Mouse (Mus musculus): ENCODE measurements around the gene Wdr70. TPM values are rescaled to one million over a fixed set of nuclear protein-coding genes. Genes with fewer than 3 reads are reported as not detected.
A peak's percentile ranks its signal among the peaks of the same experiment; 100 is the strongest.

Gene Wdr70
- total RNA-seq (2014; fragmentation: Nextera tagmentation): 71.4 and 84.9 TPM in 2 replicates
- total RNA-seq (2017): 46.4 and 59.8 TPM in 2 replicates
- 25.2 and 27.3 TPM in 2 replicates for polyA plus RNA-seq (2012)

GRCm38 (mm10) chr15:8098774-8099749 lies at the start of gene Wdr70:
Gene Wdr70 (minus strand): TSS chr15:8099209.
- Histone ChIP-seq H3K36me3 (replicated peaks) (peaks cover 28% of the 10 kb centered on the region), H3K9me3 (replicated peaks) (no peaks in the 10 kb centered on the region), H3K27me3 (ENCODE audit: insufficient read depth, low read length) (no peaks in the 10 kb centered on the region), H3K4me1 (ENCODE audit: insufficient read depth, low read depth, low read length) (peaks cover 23% of the 10 kb centered on the region), H3K4me3 (ENCODE audit: low read depth, low read length) (peak within 1 kb of the TSS; percentile 88)
- DNase-seq (ENCODE audit: low spot score) (peak; percentile 81), ATAC-seq (ENCODE audit: extremely low read depth, insufficient number of reproducible peaks, low FRiP score, poor library complexity, severe bottlenecking) (peak; percentile 72)
- TF ChIP-seq CTCF (IDR thresholded peaks at IDR 0.05; ENCODE audit: low read depth, low read length) (peak; percentile 82), POLR2AphosphoS5 (IDR thresholded peaks at IDR 0.05; ENCODE audit: insufficient replicate concordance, low read depth, low read length) (no peak)

GRCm38 (mm10) chr15:8135606-8136005 lies 36.6 kb upstream of the Wdr70 start:
- DNase-seq (ENCODE audit: low spot score): no peak
- no peaks in the 10 kb centered on the region for H3K9me3 ChIP-seq (replicated peaks)
- no peak for ATAC-seq (ENCODE audit: extremely low read depth, insufficient number of reproducible peaks, low FRiP score, poor library complexity, severe bottlenecking)
- peaks cover 97% of the 10 kb centered on the region for H3K36me3 ChIP-seq (replicated peaks)
- H3K4me1 ChIP-seq (ENCODE audit: insufficient read depth, low read depth, low read length): no peaks in the 10 kb centered on the region
- H3K27me3 ChIP-seq (ENCODE audit: insufficient read depth, low read length): no peaks in the 10 kb centered on the region
- TF ChIP-seq GATA1 (IDR thresholded peaks at IDR 0.05; ENCODE audit: borderline replicate concordance, low read length): no peak
- no peak for TF ChIP-seq CTCF (IDR thresholded peaks at IDR 0.05; ENCODE audit: low read depth, low read length)
- TF ChIP-seq GATA2 (IDR thresholded peaks at IDR 0.05; ENCODE audit: borderline replicate concordance, low read depth, low read length): no peak
- TF ChIP-seq TAL1 (conservative IDR thresholded peaks at IDR 0.05; ENCODE audit: low read depth, low read length): no peak
- no peak for TF ChIP-seq POLR2AphosphoS5 (IDR thresholded peaks at IDR 0.05; ENCODE audit: insufficient replicate concordance, low read depth, low read length)
- no peak overlapping the region for H3K4me3 ChIP-seq (ENCODE audit: low read depth, low read length)

GRCm38 (mm10) chr15:8131761-8132160 lies 32.8 kb upstream of the Wdr70 start:
- Histone ChIP-seq H3K4me3 (ENCODE audit: low read depth, low read length) (no peak overlapping the region), H3K36me3 (replicated peaks) (peaks cover 96% of the 10 kb centered on the region), H3K4me1 (ENCODE audit: insufficient read depth, low read depth, low read length) (no peaks in the 10 kb centered on the region), H3K9me3 (replicated peaks) (no peaks in the 10 kb centered on the region), H3K27me3 (ENCODE audit: insufficient read depth, low read length) (no peaks in the 10 kb centered on the region)
- no peak for DNase-seq (ENCODE audit: low spot score)
- no peak for ATAC-seq (ENCODE audit: extremely low read depth, insufficient number of reproducible peaks, low FRiP score, poor library complexity, severe bottlenecking)
- TF ChIP-seq POLR2AphosphoS5 (IDR thresholded peaks at IDR 0.05; ENCODE audit: insufficient replicate concordance, low read depth, low read length) (no peak), GATA2 (IDR thresholded peaks at IDR 0.05; ENCODE audit: borderline replicate concordance, low read depth, low read length) (no peak), TAL1 (conservative IDR thresholded peaks at IDR 0.05; ENCODE audit: low read depth, low read length) (no peak), CTCF (IDR thresholded peaks at IDR 0.05; ENCODE audit: low read depth, low read length) (no peak), GATA1 (IDR thresholded peaks at IDR 0.05; ENCODE audit: borderline replicate concordance, low read length) (no peak)

- ATAC-seq (ENCODE audit: extremely low read depth, insufficient number of reproducible peaks, low FRiP score, poor library complexity, severe bottlenecking): no peak
- Histone ChIP-seq H3K4me1 (ENCODE audit: insufficient read depth, low read depth, low read length) (no peaks in the 10 kb centered on the region), H3K27me3 (ENCODE audit: insufficient read depth, low read length) (no peaks in the 10 kb centered on the region), H3K36me3 (replicated peaks) (peaks cover 96% of the 10 kb centered on the region), H3K9me3 (replicated peaks) (no peaks in the 10 kb centered on the region), H3K4me3 (ENCODE audit: low read depth, low read length) (no peak overlapping the region)
- DNase-seq (ENCODE audit: low spot score): no peak
- no peak for TF ChIP-seq POLR2AphosphoS5 (IDR thresholded peaks at IDR 0.05; ENCODE audit: insufficient replicate concordance, low read depth, low read length)
- TF ChIP-seq CTCF (IDR thresholded peaks at IDR 0.05; ENCODE audit: low read depth, low read length): no peak
- no peak for TF ChIP-seq TAL1 (conservative IDR thresholded peaks at IDR 0.05; ENCODE audit: low read depth, low read length)
- no peak for TF ChIP-seq GATA2 (IDR thresholded peaks at IDR 0.05; ENCODE audit: borderline replicate concordance, low read depth, low read length)
- no peak for TF ChIP-seq GATA1 (IDR thresholded peaks at IDR 0.05; ENCODE audit: borderline replicate concordance, low read length)
These were observed 32.3 kb upstream of the Wdr70 start for GRCm38 (mm10) chr15:8131268-8131667.

- Histone ChIP-seq H3K9me3 (replicated peaks) (no peaks in the 10 kb centered on the region), H3K4me3 (ENCODE audit: low read depth, low read length) (no peak overlapping the region), H3K36me3 (replicated peaks) (peaks cover 84% of the 10 kb centered on the region), H3K4me1 (ENCODE audit: insufficient read depth, low read depth, low read length) (no peaks in the 10 kb centered on the region), H3K27me3 (ENCODE audit: insufficient read depth, low read length) (no peaks in the 10 kb centered on the region)
- TF ChIP-seq GATA2 (IDR thresholded peaks at IDR 0.05; ENCODE audit: borderline replicate concordance, low read depth, low read length): no peak
- no peak for TF ChIP-seq CTCF (IDR thresholded peaks at IDR 0.05; ENCODE audit: low read depth, low read length)
- no peak for TF ChIP-seq TAL1 (conservative IDR thresholded peaks at IDR 0.05; ENCODE audit: low read depth, low read length)
- no peak for TF ChIP-seq GATA1 (IDR thresholded peaks at IDR 0.05; ENCODE audit: borderline replicate concordance, low read length)
- no peak for TF ChIP-seq POLR2AphosphoS5 (IDR thresholded peaks at IDR 0.05; ENCODE audit: insufficient replicate concordance, low read depth, low read length)
- DNase-seq (ENCODE audit: low spot score): no peak
- no peak for ATAC-seq (ENCODE audit: extremely low read depth, insufficient number of reproducible peaks, low FRiP score, poor library complexity, severe bottlenecking)
These were observed 30.3 kb upstream of the Wdr70 start for GRCm38 (mm10) chr15:8129281-8129680.

- no peaks in the 10 kb centered on the region for H3K9me3 ChIP-seq (replicated peaks)
- H3K36me3 ChIP-seq (replicated peaks): peaks cover 39% of the 10 kb centered on the region
- ATAC-seq (ENCODE audit: extremely low read depth, insufficient number of reproducible peaks, low FRiP score, poor library complexity, severe bottlenecking): no peak
- no peak for DNase-seq (ENCODE audit: low spot score)
- peak overlapping the region; percentile 79 for H3K4me3 ChIP-seq (ENCODE audit: low read depth, low read length)
- H3K4me1 ChIP-seq (ENCODE audit: insufficient read depth, low read depth, low read length): peaks cover 34% of the 10 kb centered on the region
- TF ChIP-seq CTCF (IDR thresholded peaks at IDR 0.05; ENCODE audit: low read depth, low read length) (no peak), TAL1 (conservative IDR thresholded peaks at IDR 0.05; ENCODE audit: low read depth, low read length) (no peak), GATA1 (IDR thresholded peaks at IDR 0.05; ENCODE audit: borderline replicate concordance, low read length) (no peak), GATA2 (IDR thresholded peaks at IDR 0.05; ENCODE audit: borderline replicate concordance, low read depth, low read length) (no peak), POLR2AphosphoS5 (IDR thresholded peaks at IDR 0.05; ENCODE audit: insufficient replicate concordance, low read depth, low read length) (no peak)
- no peaks in the 10 kb centered on the region for H3K27me3 ChIP-seq (ENCODE audit: insufficient read depth, low read length)
These were observed 10.8 kb upstream of the Wdr70 start for GRCm38 (mm10) chr15:8109782-8110181.
